Mouse (Mus musculus): Measurements from ENCODE around the gene Apeh.
A peak's percentile ranks its signal among the peaks of the same experiment; 100 is the strongest.

Apeh gene

DNA sequence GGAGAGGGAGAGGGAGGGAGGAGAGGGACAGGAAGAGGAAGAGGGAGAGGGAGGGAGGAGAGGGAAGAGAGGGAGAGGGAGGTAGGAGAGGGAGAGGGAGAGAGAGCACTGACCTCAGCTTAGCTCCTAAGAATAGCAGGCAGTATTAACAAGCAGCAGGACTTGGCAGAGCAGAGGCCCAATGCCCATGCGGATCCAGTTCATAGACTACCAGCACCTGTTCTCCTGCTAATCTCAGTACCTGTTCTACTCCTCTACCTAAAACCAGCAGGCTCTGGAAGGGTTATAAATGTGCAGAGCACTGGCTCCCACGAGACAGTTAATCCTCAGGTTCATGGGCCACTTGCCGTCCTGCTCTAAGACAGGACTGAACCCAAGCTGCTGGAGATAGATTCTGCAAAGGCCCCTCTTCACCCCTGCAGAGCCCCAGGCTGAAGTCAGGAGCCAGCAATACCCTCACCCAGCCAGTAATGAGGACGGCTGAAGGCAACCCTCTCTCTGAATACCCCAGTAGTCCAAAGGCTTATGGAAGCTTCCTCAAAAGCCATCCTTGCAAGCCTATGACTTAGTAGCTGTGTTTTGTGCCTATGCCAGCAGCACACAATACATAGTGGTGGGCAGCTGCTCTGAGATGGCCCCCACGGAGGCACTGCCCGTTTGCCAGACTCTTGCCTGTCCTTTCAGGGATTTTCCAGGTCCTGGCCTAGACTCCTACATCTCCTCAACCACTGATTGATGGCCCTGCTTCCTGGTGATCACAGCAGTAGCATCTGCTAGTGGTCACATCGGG is 21.1 kb downstream of the Apeh start:
- no peak for DNase-seq

DNA sequence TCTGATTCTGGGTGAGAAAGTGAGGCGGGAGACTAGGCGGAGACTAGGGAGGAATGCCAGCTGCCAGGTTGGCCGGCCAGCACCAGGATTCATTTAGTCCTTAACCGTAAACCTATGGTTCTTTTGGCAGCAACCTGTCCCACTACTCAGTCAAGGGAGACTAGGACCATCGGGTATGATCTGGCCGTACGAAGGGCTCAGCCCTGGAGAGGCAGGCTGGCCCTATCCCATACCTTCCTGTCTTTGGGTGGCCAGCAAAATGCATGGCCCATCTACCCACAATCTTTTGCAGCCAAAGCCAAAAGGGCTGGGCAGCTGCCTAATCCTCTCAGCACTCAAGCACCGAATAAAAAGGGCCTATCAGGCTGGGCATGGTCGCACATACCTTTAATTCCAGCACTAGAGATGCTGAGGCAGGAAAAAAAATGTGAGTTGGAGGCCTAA is 21.9 kb downstream of the Apeh start:
- DNase-seq = no peak

DNA sequence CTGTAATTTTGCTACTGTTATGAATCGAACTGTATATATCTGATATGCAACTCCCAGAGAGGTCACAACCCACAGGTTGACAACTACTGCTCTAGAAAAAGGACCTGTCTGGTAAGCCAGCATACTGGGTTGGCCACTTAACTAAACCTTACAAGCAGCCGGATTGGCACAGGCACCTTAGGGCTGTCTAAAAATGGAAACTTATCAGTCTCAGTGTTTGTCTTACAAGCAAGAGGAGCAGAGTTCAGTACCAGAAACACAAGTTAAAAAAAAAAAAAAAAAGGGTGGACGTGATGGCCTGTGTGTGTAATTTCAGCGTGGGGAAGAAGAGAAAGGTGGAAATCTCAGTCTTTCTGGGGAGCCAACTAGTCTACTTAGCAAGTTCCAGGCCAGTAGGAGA is 22.6 kb downstream of the Apeh start:
- DNase-seq = no peak

DNA sequence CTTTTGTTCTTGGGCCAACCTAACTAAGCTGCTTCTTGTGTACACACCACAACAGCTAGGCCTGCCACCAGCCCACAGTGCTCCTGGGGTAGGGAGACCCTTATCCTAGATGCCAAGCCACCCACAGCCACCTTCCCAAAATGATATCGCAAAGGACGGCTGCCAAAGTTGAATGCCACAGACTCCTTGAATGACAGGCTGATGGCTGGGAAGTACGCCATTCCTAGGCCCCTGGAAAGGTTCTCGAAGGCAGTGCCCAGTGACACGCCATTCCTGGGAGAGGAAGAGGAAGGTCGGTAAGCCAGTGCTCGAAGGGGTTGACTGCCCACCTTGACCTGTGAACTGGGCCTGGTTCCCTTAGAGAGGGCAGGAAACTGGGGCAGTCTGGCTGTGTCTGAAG is 24.9 kb downstream of the Apeh start:
- no peak for DNase-seq

DNA sequence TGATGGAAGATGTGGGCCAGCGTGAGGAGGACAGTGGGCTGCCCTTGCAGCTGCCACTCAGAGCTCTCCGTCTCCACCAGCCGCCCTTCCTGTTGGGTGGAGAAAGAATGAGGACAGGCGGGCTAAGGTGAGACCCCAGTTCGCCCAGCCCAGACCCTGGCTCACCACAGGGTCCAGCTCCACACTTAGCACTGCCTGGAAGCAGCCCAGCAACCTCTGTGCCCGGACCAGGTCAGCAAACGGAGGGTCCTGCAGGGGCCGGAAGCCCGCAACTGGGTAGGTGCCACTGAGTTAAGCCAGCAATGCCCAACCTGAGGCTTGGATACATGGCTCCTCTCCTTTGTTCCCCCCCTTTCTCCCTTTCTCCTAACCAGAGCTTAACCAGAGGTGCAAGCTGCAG is 25.4 kb downstream of the Apeh start:
- no peak for DNase-seq

DNA sequence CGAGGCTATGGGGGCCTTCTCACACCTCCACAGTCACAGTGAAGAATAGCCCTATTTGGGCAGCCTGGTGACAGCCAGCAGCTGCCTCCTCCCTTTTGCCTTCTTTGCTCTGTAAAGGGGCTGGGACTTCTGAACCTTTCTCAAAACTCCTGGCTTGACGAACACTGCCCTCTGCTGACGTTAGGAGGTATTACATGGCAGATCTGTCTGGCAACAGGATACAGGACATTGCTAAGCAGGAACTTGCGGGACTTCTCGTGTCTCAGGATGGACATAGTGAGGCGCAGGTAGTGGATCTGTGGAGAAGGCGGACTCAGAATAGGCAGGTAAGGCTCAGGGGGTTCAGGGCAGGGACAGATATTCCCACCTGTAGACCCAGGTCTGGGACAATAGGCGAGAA is 26.5 kb downstream of the Apeh start:
- peak; percentile 91 for DNase-seq

DNA sequence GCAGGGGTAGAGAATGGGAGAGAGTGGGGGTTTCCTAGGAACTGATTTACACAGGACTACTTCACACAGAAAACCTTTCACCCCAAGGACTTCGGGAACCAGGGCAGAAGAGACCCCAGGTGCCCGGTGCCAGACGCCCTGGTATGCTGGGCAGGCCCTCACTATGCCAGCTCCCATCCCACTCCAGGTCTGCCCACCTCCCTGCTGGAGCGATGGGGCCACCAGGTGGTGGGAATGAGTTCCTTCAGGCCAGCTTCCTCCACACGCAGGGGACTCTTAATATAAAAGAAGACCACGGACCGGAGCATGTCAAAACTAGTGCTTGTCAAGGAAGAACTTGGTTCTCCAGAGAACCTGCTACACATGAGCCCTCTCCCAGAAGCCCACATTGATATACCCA is 27.2 kb downstream of the Apeh start:
- DNase-seq = no peak

DNA sequence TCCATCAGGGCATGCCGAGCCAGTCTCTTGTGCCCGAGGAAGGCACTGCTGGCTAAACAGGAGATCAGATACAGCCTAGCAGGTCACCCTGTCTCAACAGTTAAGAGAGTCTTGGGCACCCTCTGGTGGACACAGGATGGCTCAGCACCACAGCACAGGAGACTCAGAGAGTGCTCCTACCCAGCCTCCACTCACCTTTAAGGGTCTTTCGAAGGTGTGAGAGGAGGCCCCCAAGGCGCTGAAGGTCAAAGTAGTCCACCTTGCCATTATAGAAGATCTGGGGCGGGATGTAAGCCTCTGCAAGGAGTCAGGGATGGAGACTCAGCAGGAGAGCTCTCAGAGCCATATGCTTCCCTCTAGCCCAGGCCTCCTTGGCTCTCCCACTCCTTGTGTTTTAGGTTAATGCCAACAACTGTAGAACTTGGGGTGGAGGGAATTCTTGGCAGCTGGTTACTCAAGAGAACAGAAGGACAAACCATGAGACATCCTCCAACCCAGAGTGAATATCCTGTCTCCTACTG is 28.9 kb downstream of the Apeh start:
- DNase-seq = peak; percentile 76

DNA sequence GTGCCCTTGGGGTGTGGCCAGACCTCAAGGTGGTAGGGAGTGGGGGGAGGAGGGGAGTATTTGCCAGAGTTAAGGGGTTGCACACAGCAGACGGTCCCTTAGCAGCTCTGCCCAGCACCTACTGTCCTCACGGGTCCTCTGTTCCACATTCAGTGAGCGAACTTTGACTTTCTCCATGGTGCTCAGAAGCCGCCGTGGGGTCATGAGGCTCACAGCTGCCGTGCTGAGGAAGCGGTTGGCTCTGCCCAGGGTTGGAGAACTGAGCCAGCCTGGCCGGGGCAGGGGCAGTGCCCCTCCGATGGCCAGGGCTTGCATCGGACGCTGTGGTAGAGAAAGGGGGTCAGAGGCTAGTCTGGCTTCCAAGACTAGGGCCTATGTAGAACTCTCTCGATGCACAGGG is 31.0 kb downstream of the Apeh start:
- no peak for DNase-seq

DNA sequence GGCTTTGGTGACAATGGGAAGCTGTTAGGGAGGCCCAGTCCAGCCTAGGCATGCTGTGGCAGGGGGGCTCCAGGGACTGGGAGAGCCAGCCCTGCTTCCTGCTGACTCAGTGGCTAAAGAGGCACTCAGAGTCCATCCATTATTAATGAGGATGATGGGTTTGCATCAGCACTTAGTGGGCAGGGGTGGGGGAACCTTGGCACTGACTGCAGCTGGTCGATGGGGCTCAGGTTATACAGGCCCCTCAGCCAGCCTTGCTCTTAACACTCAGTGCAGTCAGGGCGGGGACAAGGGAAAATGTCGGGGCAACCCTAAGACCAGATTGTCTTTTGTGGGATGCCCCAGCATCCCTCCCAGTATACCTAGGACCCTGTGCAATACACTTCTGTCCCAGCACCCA is 32.3 kb downstream of the Apeh start:
- DNase-seq = no peak

DNA sequence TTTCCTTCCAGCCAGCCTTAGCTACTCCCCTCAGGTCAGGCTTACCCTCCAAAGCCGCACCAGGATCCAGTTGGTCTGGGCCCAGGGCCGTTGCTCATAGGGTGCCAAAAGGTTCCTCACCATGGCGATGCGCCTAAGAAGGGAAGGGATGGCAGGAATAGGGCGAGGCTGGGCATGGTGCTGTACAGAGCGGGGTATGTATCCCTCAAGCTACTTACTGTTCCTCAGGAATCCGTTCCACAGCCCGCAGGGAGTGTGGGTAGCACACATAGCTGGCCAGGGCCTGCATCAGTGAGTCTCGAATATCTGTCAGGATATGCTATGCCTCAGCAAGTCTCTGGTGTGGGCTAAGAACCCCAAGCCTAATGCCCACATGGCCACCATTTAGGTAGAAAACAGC is 36.1 kb downstream of the Apeh start:
- no peak for DNase-seq

DNA sequence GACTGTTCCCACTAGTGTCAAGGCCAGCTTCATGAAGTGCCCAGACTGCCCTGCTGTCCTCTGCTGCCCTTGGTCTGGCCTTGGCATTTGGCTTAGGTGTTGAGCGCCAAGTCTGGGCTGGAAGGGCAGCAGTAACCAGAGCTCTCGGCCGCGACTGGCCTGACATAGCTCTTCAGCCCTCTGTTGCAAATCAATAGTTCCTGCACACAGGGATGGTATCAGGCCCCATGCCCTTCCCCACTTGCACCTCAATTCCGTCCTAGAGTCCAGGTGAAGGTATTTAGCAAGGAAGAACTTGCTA is 37.2 kb downstream of the Apeh start:
- no peak for DNase-seq

DNA sequence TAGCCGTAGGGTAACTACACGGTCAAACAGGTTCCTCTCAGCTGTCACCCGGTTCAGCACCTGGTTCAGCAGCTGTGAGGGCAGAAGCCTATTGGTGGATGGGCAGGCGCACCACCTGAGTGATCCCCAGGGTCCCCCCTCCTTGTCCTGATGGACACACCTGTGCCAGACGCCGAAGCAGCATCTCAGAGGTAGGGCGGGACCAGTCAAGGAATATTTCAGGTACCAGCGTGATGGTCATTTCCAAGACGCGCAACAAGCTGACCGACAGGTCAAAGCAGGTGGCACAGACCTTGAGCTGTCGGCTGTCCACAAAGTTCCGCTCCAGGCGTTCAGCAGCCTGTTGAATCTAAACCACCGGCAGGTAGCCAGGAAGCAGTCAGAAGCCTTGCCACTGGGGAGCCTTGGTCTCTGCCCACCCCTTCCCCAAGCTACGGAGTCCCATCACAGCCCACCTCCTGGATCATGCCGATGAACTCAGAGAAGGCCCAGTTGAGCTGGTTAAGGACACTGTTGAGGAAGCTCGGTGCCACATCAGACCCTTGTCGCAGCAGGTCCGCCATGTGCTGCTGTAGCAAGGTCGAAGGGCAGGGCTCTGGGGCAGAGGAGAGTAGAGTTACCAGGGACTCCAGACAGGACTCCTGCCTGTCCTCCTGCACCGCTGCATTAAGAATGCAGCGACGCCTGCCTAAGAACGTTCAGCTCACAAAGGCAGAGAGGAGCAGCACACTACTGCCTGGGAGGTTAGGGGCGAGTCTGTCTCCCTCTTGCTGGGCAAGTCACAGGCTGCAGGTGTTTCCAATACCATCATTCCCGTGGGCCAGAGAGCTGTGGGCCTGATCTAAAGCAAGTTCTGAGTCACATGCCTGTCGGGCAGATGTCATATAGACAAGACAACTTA is 37.8 kb downstream of the Apeh start:
- DNase-seq = no peak

DNA sequence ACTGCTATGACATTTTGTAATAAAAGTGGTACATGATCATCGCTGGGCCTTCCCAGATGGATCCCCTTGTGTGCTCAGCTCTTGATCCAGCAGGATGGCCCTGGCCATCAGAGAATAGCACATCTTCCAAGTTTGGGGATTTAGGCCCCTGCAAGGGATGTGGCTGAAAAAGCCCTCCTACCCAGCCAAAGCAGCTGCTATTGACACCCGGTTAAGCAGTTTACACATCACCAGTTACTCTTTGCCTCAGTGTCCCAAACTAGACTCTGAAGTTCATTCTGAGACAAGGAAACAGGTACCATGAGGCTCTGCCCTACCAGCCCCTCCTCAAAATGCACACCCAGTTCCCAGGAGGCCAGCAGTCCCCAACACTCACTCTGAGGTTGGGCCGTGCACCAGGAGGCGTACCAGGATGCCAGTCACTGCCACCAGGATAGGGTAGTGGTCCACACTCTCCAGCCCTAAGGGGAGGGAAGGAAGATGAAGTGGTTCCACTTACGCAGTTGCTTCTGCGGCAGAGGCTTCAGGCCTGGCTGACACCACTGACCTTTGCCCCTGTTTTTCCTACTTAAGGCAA is 38.7 kb downstream of the Apeh start:
- no peak for DNase-seq

DNA sequence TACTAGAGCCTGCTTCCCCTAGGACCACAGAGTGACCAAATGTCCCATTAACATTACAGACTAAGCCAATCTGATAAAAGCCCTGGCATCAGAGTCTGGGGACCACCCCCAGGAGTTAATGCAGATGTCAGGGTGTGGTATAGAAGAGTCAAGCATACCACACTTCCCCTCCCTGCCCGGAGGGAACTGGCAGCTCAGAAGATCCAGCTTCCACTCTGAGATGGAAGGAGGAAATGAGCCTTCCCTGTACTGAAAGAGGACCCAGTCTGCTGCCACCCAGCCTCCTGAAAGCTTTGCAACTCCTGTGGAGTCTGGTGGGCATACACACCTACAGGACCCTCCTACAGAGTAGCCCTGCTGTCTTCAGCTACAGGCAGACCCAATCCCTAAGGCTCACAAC is 39.3 kb downstream of the Apeh start:
- DNase-seq = no peak

DNA sequence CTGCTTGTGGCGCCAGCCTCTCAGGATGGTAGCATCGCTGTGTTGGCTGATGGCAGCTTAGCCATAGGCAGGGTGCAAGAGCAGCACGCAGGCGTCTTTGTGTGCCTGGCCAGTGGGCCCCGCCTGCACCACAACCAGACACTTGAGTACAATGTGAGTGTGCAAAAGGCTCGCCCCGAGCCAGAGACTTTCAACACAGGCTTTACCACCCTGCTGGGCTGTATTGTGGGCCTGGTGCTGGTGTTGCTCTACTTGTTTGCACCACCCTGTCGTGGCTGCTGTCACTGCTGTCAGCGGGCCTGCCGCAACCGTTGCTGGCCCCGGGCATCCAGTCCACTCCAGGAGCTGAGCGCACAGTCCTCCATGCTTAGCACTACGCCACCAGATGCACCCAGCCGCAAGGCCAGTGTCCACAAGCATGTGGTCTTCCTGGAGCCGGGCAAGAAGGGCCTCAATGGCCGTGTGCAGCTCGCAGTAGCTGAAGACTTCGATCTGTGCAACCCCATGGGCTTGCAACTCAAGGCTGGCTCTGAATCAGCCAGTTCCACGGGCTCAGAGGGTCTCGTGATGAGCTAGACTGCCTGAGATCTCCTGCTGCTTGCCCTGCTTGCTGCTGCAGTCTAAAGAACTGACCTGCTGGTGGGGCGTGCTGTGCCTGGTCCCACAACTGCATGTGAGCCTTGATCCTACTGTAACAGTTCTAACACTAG is 39.9 kb downstream of the Apeh start:
- no peak for DNase-seq

DNA sequence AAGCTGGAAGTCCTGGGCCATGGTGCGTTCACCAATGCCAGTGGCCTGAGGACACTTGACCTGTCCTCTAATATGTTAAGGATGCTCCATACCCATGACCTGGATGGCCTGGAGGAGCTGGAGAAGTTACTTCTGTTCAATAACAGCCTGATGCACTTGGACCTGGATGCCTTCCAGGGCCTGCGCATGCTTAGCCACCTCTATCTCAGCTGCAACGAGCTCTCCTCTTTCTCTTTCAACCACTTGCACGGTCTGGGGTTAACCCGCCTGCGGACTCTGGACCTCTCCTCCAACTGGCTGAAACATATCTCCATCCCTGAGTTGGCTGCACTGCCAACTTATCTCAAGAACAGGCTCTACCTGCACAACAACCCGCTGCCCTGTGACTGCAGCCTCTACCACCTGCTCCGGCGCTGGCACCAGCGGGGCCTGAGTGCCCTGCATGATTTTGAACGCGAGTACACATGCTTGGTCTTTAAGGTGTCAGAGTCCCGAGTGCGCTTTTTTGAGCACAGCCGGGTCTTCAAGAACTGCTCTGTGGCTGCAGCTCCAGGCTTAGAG is 40.7 kb downstream of the Apeh start:
- no peak for DNase-seq

DNA sequence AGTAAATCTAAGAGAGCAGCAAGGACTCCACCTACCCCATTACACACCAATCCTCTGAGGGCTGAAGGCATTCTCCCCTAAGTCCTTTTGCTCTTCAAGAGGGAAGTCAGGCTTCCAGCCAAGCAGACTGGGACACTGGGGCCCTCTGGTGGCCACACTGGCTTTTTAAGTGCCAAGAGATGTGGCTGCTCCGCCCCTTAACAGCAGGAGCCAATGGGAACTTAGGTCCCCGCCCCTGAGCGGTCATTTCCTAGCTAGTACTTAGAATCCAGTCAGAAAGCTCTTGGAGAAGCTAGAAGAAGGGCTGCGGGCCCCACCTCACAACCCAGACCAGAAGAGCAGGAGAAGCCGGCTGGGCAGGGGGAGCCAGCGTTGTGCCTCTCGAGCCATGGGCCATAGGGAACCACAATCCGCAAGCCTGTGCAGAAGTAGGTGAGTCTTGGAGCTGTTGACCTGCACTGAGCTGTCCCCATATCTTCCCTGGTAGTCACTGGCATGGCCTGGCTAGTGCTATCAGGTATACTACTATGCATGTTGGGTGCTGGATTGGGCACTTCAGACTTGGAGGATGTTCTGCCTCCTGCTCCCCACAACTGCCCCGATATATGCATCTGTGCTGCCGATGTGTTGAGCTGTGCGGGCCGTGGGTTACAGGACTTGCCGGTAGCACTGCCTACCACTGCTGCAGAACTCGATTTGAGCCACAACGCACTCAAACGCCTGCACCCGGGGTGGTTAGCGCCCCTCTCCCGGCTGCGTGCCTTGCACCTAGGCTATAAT is 41.3 kb downstream of the Apeh start, which contains the start of gene Amigo3:
Gene Amigo3, plus strand, starts transcription at position 275 of the 780 bp plus-strand sequence.
- peak; percentile 98 for DNase-seq

DNA sequence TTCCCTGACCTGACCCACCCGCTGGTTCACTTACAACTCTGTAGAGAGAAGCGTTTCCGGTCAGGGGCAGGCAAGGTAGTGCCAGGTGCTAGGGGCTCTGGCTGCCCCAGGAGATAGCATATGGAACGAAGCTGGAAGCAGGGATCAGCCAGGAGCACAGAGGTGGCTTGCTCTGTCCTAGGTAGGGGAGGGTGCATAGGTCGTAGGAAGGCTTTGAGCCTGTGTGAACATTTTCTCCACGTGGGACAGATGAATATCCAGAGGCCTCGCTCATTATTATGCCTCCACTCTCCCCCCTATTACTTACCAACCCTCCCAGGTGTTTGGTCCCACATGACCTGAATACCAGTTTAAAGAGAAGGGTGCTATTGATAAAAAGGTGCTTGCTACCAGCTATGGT is 42.0 kb downstream of the Apeh start:
- no peak for DNase-seq

DNA sequence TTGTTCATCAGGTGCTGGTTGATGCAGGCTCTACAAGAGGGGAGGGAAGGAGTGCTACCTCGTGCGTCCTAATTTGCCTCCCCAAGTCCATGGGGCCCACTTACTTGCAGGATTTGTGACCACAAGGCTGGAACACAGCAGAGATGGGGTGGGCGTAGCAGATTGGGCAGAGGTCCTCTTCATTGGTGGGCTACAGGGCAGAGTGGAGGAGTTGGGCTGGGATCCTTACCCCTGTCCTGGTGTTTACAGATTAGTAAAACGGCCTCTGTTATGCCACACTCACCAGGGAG is 42.5 kb downstream of the Apeh start:
- no peak for DNase-seq

DNA sequence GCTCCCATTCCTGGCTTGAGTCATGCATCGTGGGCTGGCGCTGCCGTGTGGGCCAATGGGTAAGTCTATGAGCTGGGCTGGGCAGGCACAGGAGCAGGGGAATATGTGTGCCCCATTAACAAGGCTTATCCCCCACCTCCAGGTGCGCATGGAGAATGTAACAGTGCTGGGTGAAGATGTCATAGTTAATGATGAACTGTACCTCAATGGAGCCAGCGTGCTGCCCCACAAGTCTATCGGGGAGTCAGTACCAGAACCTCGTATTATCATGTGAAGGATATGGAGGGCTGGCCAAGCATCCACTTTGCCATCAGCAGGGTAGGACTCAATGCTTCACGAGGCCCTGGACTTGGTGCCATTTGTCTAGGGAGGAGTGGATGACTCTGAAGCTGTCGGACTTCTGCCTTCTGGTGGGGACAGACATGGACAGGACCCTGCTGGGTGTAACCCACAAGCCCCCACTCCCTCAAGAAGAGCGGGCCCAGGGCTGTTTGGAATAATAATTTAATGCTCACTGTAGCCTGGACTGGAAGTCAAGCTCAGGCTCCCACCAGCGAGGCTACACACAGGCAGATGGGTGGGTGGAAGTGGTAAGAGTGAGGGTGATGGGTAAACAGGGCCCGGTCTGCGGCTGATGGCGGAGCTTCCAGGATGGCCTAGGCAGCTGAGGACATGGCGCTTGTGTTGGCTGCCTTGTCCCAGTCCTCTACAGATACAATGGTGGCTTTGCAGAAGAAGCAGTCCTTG is 43.0 kb downstream of the Apeh start:
- DNase-seq = no peak

Data from lung, postnatal 10 days (tissue).